Mouse (Mus musculus) inflammation-experienced regulatory T-cells (primary cell): ENCODE results near the gene Pltp. TPM values are rescaled to one million over a fixed set of nuclear protein-coding genes. Genes with fewer than 3 reads are reported as not detected.

Experiments
- polyA plus RNA-seq, 2 experiments: library from polyadenylated mRNA; unstranded; fragments of 100-300 nt; shearing (Covaris generic); gene quantifications; one replicate each; pipeline ENCODE4 v1.2.1; 2017

The Pltp gene
- 1 to 10 TPM in 1 of 2 experiments, under 1 TPM in 1; 0.52 to 9.3 TPM for polyA plus RNA-seq

DNA sequence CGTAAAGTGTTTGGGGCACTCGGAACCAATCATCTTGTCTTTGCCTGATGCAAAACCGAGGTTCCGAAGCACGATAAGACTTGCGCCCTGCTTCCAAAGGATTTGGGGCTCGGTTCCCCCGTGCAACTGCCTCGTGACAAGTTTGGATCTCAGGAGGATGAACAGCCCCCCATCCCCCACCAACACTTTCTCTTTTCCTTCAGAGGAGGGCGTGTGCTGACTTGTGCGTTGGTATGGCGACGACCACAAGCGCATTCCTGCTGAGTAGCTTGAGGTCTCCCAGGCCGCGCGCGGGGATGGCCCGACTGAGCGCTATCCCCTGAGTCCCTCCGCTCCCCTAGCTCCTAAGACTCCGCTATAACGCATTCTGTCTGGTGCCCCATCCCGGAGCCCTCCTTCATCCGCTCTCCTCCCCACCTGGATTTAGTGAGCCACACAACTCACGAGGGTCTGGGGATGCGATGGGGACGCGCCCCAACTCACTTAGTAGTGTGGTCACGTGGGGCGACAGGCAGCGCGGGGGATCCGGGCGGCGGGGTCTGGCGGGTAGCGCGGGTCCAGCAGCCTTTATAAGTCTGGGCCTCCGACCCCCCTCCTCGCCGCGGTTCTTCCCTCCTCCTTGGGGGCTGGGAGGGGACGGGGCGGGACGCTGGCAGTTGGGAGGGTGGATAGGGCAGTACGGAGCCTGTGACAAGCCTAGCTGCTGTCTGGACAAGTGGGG lies at the start of gene Pltp:
Pltp (minus strand) TSS at position 611 of the 721 bp plus-strand sequence.

DNA sequence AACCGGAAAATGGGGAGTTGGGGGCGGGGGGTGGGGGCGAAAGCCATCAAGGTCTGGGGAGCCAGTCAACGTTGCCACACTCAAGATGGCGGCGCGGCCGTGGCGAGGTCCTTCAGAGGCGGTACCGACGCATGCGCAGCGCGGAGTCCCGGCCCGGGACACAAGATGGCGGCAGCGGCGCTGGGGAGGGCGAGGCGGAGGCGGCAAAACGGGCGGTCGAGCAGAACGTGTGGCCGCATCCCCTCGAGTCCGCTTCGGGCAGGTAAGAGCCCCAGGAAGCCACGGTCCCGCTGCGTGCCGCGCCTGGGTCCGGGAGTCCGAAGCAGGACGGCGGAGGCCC lies 21.7 kb upstream of the Pltp start, which contains the start of gene Pcif1:
Pcif1 (plus strand) TSS at position 77 of the 340 bp plus-strand sequence.

DNA sequence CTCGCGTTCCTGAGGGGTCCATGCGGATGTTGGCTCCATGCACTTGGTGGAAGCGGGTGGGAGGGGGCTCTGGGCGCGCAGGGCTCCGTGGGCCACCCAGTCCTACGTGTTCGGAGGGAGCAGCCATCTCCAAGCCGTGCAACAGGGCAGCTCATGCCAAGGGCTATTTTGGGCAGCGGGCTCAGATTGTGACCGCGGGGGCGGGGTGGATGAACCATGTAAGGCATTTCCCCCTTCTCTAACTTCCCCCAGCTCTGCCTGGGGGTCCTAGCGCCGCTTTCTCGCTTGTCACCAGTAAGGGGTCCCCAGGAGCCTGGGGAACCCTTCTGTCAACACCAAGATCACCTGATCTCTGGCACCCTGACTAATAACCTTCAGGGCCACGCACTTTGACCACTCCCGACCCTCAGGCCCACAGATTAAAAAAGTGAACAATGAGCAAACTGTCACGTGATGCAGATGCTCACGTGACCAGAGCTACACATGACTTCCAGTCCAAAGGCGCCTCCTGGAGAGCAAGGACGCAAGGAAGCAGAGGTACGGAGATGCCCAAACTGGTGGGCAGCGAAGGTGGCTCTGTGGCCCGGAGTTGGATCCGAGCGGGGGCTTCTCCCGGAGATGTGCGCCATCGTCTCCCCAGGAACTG lies 24.1 kb downstream of the Pltp start, which contains the start of gene Neurl2:
Neurl2 (minus strand) TSS at position 143 of the 646 bp plus-strand sequence.

DNA sequence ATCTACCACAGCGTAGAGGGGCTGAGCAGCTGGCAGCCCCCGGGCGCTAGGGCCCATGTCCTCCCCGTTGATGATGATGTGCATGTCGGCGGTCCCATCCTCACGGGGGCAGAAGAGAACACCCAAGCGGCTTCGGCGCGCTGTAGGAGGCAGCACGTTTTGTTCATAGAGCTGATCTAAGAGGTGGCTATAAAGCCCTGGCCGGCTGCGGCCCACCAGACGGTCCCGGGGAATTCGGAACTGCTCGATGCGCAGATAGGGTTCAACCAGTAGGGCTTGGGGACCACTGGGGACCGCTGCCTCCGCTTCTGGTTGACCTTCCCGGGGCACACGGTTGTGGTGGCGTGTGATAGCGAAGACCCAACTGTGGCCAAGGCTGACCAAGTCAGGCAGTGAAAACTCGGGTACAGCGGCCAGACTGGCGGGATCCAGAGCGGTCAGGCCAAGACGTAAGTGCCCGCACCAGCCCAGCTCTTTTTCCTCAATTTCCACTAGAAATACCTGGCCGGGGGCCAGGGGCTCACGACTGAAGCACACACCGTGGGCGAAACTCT lies 24.7 kb downstream of the Pltp start, which contains the start of gene Ctsa:
Ctsa (plus strand) TSS at position 126 of the 554 bp plus-strand sequence.

DNA sequence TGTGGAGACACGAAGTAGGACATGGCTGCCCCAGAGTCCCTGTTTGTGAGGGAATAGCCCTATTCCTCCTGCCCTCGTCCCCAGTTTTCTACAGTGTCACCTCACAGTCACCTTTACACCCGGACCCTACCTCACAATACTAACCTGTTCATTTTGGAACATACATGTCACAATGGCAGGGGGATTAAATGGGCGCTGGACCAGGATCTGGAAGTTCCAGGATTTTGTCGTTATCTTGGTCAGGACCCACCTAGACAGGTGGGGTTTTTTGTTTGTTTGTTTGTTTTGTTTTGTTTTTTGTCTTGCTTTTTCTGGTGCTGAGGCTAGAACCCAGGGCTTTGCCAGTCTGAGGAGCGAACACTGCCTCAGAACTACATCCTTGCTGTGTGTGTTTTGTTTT lies 29.1 kb downstream of the Pltp start, which contains the start of gene Spata25:
Spata25 (minus strand) TSS at position 101 of the 400 bp plus-strand sequence.

DNA sequence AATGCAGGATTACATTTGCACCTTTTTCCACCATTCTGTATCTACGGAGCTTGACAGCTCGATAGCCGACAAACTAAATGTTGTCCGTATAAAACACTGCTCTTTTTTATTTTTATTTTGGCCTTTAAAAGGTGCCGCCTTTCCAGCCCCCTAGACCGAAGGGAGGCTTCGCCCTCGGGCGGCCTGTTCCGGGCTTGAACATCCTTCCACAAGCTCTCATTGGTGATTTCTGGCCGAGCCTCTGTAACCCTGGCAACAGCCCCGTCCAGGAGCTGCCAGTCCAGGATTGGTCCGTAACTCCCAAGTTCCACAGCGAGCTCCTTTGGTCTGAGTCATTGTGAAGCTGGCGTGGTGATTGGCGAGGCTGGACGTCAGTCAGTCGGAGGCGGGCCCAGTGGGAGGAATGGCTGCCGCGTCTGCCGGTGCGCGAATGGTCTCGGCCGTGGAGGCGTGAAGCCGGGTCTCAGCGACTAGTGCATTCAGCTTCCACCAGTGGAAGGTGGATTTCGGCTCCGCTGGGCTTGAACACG lies 34.8 kb downstream of the Pltp start, which contains the start of gene Zswim1:
Zswim1 (plus strand) TSS at position 51 of the 530 bp plus-strand sequence.

DNA sequence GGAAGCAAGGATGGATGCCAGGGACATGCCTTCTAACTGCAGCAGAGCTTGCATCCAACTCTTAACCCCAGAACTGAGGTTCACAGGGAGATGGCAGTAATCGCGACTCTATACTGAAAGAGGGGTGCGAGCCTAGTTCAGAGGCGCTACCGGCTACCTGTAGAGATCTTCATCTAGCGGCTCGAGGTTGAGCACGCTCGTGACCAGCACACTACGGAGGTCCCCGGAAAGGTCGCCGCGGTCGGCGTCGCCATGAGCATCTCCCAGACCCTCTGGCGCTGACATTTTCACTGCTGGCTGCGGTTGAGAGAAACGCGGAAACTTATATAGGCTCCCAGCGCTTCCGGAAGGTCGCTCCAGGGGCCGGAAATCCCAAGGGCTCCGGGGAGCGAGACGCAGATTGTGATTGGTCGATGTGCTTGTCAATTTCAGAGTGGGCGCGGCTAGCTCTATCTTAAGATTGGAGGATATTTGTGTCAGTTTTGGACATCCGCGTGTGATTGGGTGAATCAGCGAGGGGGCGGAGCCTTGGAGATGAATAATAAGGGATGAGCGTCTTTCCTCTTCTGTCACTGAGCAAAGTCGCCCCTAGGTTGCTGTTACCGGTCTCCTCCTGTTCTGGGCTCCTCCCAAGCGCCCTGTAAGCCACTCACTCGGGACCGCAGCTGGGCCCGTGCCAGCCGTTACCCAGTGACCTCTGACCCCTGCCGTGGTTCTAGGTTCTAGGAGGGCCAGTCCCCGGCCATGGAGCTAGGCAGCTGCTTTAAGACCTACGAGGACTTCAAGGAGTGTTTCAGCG lies 52.8 kb downstream of the Pltp start, which contains the start of the genes Acot8 and Zswim3:
Acot8 (minus strand) TSS at position 350 of the 799 bp plus-strand sequence.
Zswim3 (plus strand) TSS at position 566 of the 799 bp plus-strand sequence.

Other genes starting within 250 kb of the Pltp start
- gene Wfdc6b, start 244.2 kb downstream of the Pltp start, polyA plus RNA-seq, result 1 to 10 TPM in 1 of 2 experiments, not detected in 1; 3.0 TPM
- 1 to 10 TPM in 1 of 2 experiments, not detected in 1; 1.6 TPM for gene Wfdc8, start 244.1 kb downstream of the Pltp start, polyA plus RNA-seq
- not detected for gene Wfdc16, start 218.9 kb downstream of the Pltp start, polyA plus RNA-seq
- gene Wfdc10, start 201.7 kb downstream of the Pltp start, polyA plus RNA-seq, result under 1 TPM in 1 of 2 experiments, not detected in 1; 0.88 TPM
- gene Wfdc9, start 201.1 kb downstream of the Pltp start, polyA plus RNA-seq, result 1 to 10 TPM in 1 of 2 experiments, under 1 TPM in 1; 0.51 to 1.6 TPM
- gene Wfdc11, start 183.6 kb downstream of the Pltp start, polyA plus RNA-seq, result not detected
- not detected for gene Wfdc13, start 172.6 kb downstream of the Pltp start, polyA plus RNA-seq
- not detected for gene Spint4, start 159.2 kb downstream of the Pltp start, polyA plus RNA-seq
- not detected for gene Spint5, start 142.4 kb downstream of the Pltp start, polyA plus RNA-seq
- gene Wfdc3, start 111.8 kb downstream of the Pltp start, polyA plus RNA-seq, result 1 to 10 TPM in 1 of 2 experiments, under 1 TPM in 1; 0.20 to 2.9 TPM
- 10 to 100 TPM; 61.3 to 61.5 TPM for gene Dnttip1, start 111.7 kb downstream of the Pltp start, polyA plus RNA-seq
- 1 to 10 TPM; 1.7 to 2.9 TPM for gene Ube2c, start 87.8 kb downstream of the Pltp start, polyA plus RNA-seq
- gene Tnnc2, start 77.7 kb downstream of the Pltp start, polyA plus RNA-seq, result not detected
- gene Snx21, start 71.9 kb downstream of the Pltp start, polyA plus RNA-seq, result 1 to 10 TPM; 8.2 to 9.8 TPM
- gene Acot8, start 52.8 kb downstream of the Pltp start, polyA plus RNA-seq, result 10 to 100 TPM; 29.7 to 34.5 TPM
- 10 to 100 TPM in 1 of 2 experiments, 1 to 10 TPM in 1; 8.2 to 11.0 TPM for gene Zswim3, start 52.6 kb downstream of the Pltp start, polyA plus RNA-seq
- gene Zswim1, start 35.0 kb downstream of the Pltp start, polyA plus RNA-seq, result 10 to 100 TPM; 19.3 to 20.7 TPM
- gene Spata25, start 29.2 kb downstream of the Pltp start, polyA plus RNA-seq, result not detected
- gene Ctsa, start 24.8 kb downstream of the Pltp start, polyA plus RNA-seq, result 100 to 1,000 TPM; 179 to 196 TPM
- gene Neurl2, start 24.3 kb downstream of the Pltp start, polyA plus RNA-seq, result 1 to 10 TPM; 1.3 to 2.8 TPM
- 100 to 1,000 TPM; 109 to 125 TPM for gene Pcif1, start 21.6 kb upstream of the Pltp start, polyA plus RNA-seq
- gene Zfp335, start 54.0 kb upstream of the Pltp start, polyA plus RNA-seq, result 10 to 100 TPM; 35.0 to 36.2 TPM
- 1 to 10 TPM; 3.2 to 8.8 TPM for gene Mmp9, start 83.1 kb upstream of the Pltp start, polyA plus RNA-seq
- 1 to 10 TPM in 1 of 2 experiments, under 1 TPM in 1; 0.12 to 1.2 TPM for gene Slc12a5, start 103.1 kb upstream of the Pltp start, polyA plus RNA-seq
- gene Ncoa5, start 177.2 kb upstream of the Pltp start, polyA plus RNA-seq, result 10 to 100 TPM; 49.9 to 58.0 TPM
- gene Cd40, start 197.9 kb upstream of the Pltp start, polyA plus RNA-seq, result 1 to 10 TPM; 2.4 to 3.3 TPM
- gene 1700025C18Rik, start 233.0 kb upstream of the Pltp start, polyA plus RNA-seq, result not detected